Mouse (Mus musculus): ENCODE data around the gene Tbc1d22a. TPM values are rescaled to one million over a fixed set of nuclear protein-coding genes. Genes with fewer than 3 reads are reported as not detected.

Gene Tbc1d22a
- total and polyA plus RNA-seq, 3 experiments, result 15.1 to 21.1 TPM; not detected in 1

DNA sequence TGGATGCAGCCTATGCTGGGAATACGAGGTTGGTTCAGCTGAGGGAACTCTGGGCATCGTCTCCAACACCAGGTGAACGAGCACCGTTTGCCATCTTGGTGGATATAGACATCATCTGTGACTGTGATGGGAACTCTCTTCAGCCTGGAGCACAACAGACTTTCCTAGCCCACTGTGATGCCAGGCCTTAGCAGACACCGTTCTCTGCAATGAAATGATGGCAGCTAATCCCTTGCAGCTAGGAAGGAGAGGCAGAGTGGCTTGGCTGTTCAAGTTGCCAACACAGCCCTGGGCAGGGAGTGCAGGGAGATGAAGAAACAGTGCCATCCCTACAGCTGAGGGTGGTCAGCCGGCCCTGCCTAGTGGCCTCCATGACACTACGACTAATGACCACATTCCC lies 233.0 kb downstream of the Tbc1d22a start:
- Histone ChIP-seq H3K4me3 (ENCODE audit: control insufficient read depth in 1 of 2, insufficient read depth in 1 of 2, low read depth in 2 of 2, low read length in 2 of 2) (no peak overlapping the region), H3K27me3 (ENCODE audit: control insufficient read depth in 1 of 2, insufficient read depth in 2 of 2, low read length in 2 of 2) (no peaks in the 10 kb centered on the region), H3K9ac (ENCODE audit: control insufficient read depth, low read depth, low read length, poor library complexity, severe bottlenecking) (no peak overlapping the region), H3K36me3 (ENCODE audit: control insufficient read depth in 1 of 2, insufficient read depth in 2 of 2, low read length in 2 of 2) (no peaks in the 10 kb centered on the region; a peak in 1 of 4 replicates), H3K4me1 (ENCODE audit: control insufficient read depth in 1 of 2, insufficient read depth in 2 of 2, low read length in 2 of 2) (no peaks in the 10 kb centered on the region), H3K9me3 (replicated peaks; ENCODE audit: insufficient read depth, low read length) (no peaks in the 10 kb centered on the region), H3K27ac (ENCODE audit: control insufficient read depth, low read depth, low read length) (no peak overlapping the region), H3K79me2 (ENCODE audit: control insufficient read depth, insufficient read depth, low read length, poor library complexity) (no peaks in the 10 kb centered on the region)
- no peak for DNase-seq (ENCODE audit: low read depth, low spot score)
- TF ChIP-seq ZNF384 (IDR thresholded peaks at IDR 0.05; ENCODE audit: low read depth, low read length) (no peak), UBTF (IDR thresholded peaks at IDR 0.05; ENCODE audit: borderline replicate concordance, insufficient read depth, low read depth, low read length) (no peak), USF2 (IDR thresholded peaks at IDR 0.05; ENCODE audit: borderline replicate concordance in 1 of 2, insufficient read depth in 1 of 2, low read depth in 1 of 2, low read length in 2 of 2) (no peak), SIN3A (IDR thresholded peaks at IDR 0.05; ENCODE audit: low read length) (no peak), HCFC1 (IDR thresholded peaks at IDR 0.05; ENCODE audit: low read depth, low read length) (no peak), MAZ (IDR thresholded peaks at IDR 0.05; ENCODE audit: low read depth, low read length) (no peak), SMC3 (IDR thresholded peaks at IDR 0.05; ENCODE audit: low read depth, low read length) (no peak), POLR2AphosphoS2 (IDR thresholded peaks at IDR 0.05; ENCODE audit: low read length) (no peak)

DNA sequence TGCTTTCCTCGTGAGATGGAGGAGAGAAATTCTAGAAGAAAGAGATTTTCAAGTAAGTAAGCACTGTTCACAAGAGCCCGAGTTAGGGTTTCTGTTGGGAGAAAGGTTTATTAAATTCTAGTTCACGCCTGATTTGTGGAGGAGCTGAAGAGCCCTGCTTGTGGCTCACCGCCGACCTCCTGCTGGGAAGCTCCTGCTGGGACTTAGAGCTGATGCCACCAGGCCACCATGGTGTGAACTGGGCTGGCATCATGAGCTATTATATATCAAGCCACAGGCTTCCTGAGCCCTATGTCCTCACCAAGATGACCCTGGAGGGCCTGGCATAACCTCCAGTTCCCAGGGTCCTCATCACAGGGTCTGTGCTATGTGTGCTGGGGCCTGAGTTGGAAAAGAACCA lies 235.0 kb downstream of the Tbc1d22a start:
- H3K27ac ChIP-seq (ENCODE audit: control insufficient read depth, low read depth, low read length), result no peak overlapping the region
- H3K36me3 ChIP-seq (ENCODE audit: control insufficient read depth in 1 of 2, insufficient read depth in 2 of 2, low read length in 2 of 2), result no peaks in the 10 kb centered on the region; a peak in 1 of 4 replicates
- H3K27me3 ChIP-seq (ENCODE audit: control insufficient read depth in 1 of 2, insufficient read depth in 2 of 2, low read length in 2 of 2), result no peaks in the 10 kb centered on the region
- no peak for DNase-seq (ENCODE audit: low read depth, low spot score)
- no peaks in the 10 kb centered on the region for H3K4me1 ChIP-seq (ENCODE audit: control insufficient read depth in 1 of 2, insufficient read depth in 2 of 2, low read length in 2 of 2)
- no peak overlapping the region for H3K9ac ChIP-seq (ENCODE audit: control insufficient read depth, low read depth, low read length, poor library complexity, severe bottlenecking)
- TF ChIP-seq CHD2 (IDR thresholded peaks at IDR 0.05; ENCODE audit: low read length), result no peak
- TF ChIP-seq JUND (IDR thresholded peaks at IDR 0.05; ENCODE audit: low read depth, low read length), result no peak
- no peak for TF ChIP-seq CHD1 (IDR thresholded peaks at IDR 0.05; ENCODE audit: low read depth, low read length)
- TF ChIP-seq GABPA (IDR thresholded peaks at IDR 0.05; ENCODE audit: low read depth, low read length), result no peak
- no peak for TF ChIP-seq ELF1 (IDR thresholded peaks at IDR 0.05; ENCODE audit: low read depth, low read length)
- TF ChIP-seq POLR2AphosphoS5 (IDR thresholded peaks at IDR 0.05; ENCODE audit: borderline replicate concordance, low read depth, low read length), result no peak
- TF ChIP-seq CTCF (IDR thresholded peaks at IDR 0.05 in 2 of 3, conservative IDR thresholded peaks at IDR 0.05 in 1 of 3; ENCODE audit: control insufficient read depth in 1 of 3, insufficient read depth in 1 of 3, low read depth in 2 of 3, low read length in 3 of 3, poor library complexity in 1 of 3, severe bottlenecking in 1 of 3), result no peak
- TF ChIP-seq MAFK (IDR thresholded peaks at IDR 0.05; ENCODE audit: borderline replicate concordance, low read depth, low read length), result no peak
- no peak for TF ChIP-seq POLR2AphosphoS2 (IDR thresholded peaks at IDR 0.05; ENCODE audit: low read length)
- no peak for TF ChIP-seq MAX (IDR thresholded peaks at IDR 0.05; ENCODE audit: low read length)
- no peak for TF ChIP-seq TAL1 (IDR thresholded peaks at IDR 0.05; ENCODE audit: low read length)
- H3K9me3 ChIP-seq (replicated peaks; ENCODE audit: insufficient read depth, low read length), result no peaks in the 10 kb centered on the region
- no peak overlapping the region for H3K4me3 ChIP-seq (ENCODE audit: control insufficient read depth in 1 of 2, insufficient read depth in 1 of 2, low read depth in 2 of 2, low read length in 2 of 2)
- H3K79me2 ChIP-seq (ENCODE audit: control insufficient read depth, insufficient read depth, low read length, poor library complexity), result no peaks in the 10 kb centered on the region

Measured in MEL (cell line).